Mouse (Mus musculus): ENCODE data around the gene Arsb. TPM values are rescaled to one million over a fixed set of nuclear protein-coding genes. Genes with fewer than 3 reads are reported as not detected.

Arsb gene
- polyA plus RNA-seq, 1 experiment from 2014 or later: 23.3 TPM

- Histone ChIP-seq H3K36me3 (ENCODE audit: control insufficient read depth, insufficient read depth, low read length) (no peaks in the 10 kb centered on the region), H3K27me3 (replicated peaks; ENCODE audit: control insufficient read depth, insufficient read depth, low read length) (no peaks in the 10 kb centered on the region), H3K9me3 (ENCODE audit: control insufficient read depth, low read length) (no peaks in the 10 kb centered on the region), H3K4me2 (ENCODE audit: low read depth, low read length) (peak overlapping the region; percentile 36; the same call in 1 of the 2 replicates), H3K4me1 (ENCODE audit: control insufficient read depth, insufficient read depth, low read length) (peaks cover 41% of the 10 kb centered on the region), H3K27ac (replicated peaks; ENCODE audit: low read depth, low read length) (peak overlapping the region; percentile 92), H3K9ac (ENCODE audit: low read depth, low read length) (no peak overlapping the region), H3K4me3 (ENCODE audit: low read depth, low read length) (no peak overlapping the region)
- 38% methylated on average over 2 of the region's 2 CpGs for WGBS
- no peak for DNase-seq (ENCODE audit: low spot score)
- no peak for ATAC-seq (ENCODE audit: low read depth)
Observed at GRCm38 (mm10) chr13:93840146-93840545, 68.7 kb downstream of the Arsb start.

DNA sequence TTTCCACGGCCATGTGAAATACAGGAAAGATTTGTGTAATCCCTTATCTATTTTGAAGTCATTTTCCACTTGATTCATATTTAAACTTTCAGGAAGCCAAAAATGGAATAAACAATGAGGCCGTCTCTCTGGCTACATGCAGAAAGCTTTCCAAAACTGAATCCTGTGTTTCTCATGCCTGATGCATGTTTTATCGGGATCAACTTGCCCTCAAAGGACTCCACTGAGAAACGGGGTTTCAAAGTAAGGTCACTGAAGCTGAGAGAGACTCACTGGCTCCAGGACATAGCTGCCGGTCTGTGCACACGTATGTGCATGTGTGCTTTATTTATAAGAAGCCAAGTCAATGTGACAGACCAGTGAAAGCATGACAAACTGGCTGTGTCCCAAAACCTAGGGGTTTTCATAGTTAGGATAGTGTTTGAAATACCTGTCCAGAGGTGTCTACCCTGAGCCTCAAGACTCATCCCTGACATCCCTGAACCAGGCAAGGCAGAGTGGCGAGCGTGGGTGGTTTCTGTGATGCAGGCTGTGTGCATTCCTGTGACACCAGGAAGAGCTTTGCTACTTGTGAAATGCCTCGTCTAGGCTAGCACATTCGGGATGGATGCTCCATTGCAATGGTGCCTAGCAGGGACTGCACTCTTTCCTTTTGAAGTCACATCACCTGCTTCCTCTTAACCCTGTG is 75.5 kb downstream of the Arsb start:
- ATAC-seq (ENCODE audit: low read depth) (no peak), DNase-seq (ENCODE audit: low spot score) (no peak)
- H3K9ac ChIP-seq (ENCODE audit: low read depth, low read length): no peak overlapping the region

DNA sequence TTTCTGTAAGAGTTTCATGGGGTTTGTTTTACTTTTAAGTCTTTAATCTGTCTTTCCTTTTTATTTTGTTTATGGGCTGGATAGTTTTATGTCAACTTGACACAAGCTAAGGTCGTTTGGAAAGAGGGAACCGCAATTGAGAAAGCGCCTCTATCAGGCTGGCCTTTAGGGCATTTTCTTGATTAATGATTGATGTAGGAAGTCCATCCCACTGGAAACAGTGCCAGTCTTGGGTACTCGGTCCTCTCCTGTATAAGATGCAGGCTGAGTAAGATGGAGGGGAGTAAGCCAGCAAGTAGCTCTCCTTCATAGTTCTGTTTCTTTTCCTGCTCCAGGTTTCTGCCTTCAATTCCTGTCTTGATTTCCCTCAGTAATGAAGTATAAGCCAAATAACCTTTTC is 76.2 kb downstream of the Arsb start:
- Histone ChIP-seq H3K27ac (replicated peaks; ENCODE audit: low read depth, low read length) (no peak overlapping the region), H3K9me3 (ENCODE audit: control insufficient read depth, low read length) (no peaks in the 10 kb centered on the region), H3K4me3 (ENCODE audit: low read depth, low read length) (no peak overlapping the region), H3K4me2 (ENCODE audit: low read depth, low read length) (no peak overlapping the region), H3K36me3 (ENCODE audit: control insufficient read depth, insufficient read depth, low read length) (no peaks in the 10 kb centered on the region), H3K9ac (ENCODE audit: low read depth, low read length) (no peak overlapping the region), H3K4me1 (ENCODE audit: control insufficient read depth, insufficient read depth, low read length) (peaks cover 21% of the 10 kb centered on the region), H3K27me3 (replicated peaks; ENCODE audit: control insufficient read depth, insufficient read depth, low read length) (no peaks in the 10 kb centered on the region)
- DNase-seq (ENCODE audit: low spot score): no peak
- 63% methylated on average over 4 of the region's 4 CpGs for WGBS
- no peak for ATAC-seq (ENCODE audit: low read depth)

More for the DNA sequence above, 75.5 kb downstream of the Arsb start:
- H3K27ac ChIP-seq (replicated peaks; ENCODE audit: low read depth, low read length): no peak overlapping the region
- H3K36me3 ChIP-seq (ENCODE audit: control insufficient read depth, insufficient read depth, low read length): no peaks in the 10 kb centered on the region
- 61% methylated on average over 10 of the region's 10 CpGs for WGBS
- H3K4me1 ChIP-seq (ENCODE audit: control insufficient read depth, insufficient read depth, low read length): peaks cover 15% of the 10 kb centered on the region
- H3K9me3 ChIP-seq (ENCODE audit: control insufficient read depth, low read length): no peaks in the 10 kb centered on the region
- H3K27me3 ChIP-seq (replicated peaks; ENCODE audit: control insufficient read depth, insufficient read depth, low read length): no peaks in the 10 kb centered on the region
- no peak overlapping the region for H3K4me3 ChIP-seq (ENCODE audit: low read depth, low read length)
- H3K4me2 ChIP-seq (ENCODE audit: low read depth, low read length): no peak overlapping the region

DNA sequence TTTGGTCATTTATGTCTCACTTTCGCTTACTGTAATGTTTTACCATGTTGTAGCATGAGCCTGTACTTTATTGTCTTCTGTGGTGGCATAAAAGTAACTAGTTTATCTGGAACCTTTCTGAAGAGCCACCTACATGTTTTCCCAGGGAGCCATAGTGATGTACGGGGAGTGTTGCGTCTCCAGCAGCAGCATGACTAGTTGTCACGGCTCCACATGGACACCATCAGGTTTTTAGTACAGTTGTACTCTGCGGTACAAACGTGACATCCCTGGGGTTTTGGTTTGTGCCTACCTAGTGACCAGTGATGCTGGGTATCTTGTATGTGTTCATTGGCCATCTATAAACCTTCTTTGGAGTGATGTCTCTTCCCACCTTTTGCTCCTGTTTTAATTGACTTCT is 77.2 kb downstream of the Arsb start:
- Histone ChIP-seq H3K9ac (ENCODE audit: low read depth, low read length) (no peak overlapping the region), H3K4me1 (ENCODE audit: control insufficient read depth, insufficient read depth, low read length) (peaks cover 25% of the 10 kb centered on the region), H3K9me3 (ENCODE audit: control insufficient read depth, low read length) (no peaks in the 10 kb centered on the region), H3K4me2 (ENCODE audit: low read depth, low read length) (no peak overlapping the region), H3K4me3 (ENCODE audit: low read depth, low read length) (no peak overlapping the region), H3K27me3 (replicated peaks; ENCODE audit: control insufficient read depth, insufficient read depth, low read length) (no peaks in the 10 kb centered on the region), H3K36me3 (ENCODE audit: control insufficient read depth, insufficient read depth, low read length) (no peaks in the 10 kb centered on the region), H3K27ac (replicated peaks; ENCODE audit: low read depth, low read length) (no peak overlapping the region)
- ATAC-seq (ENCODE audit: low read depth): no peak
- DNase-seq (ENCODE audit: low spot score): no peak
- 85% methylated on average over 6 of the region's 6 CpGs for WGBS

GRCm38 (mm10) chr13:93849751-93850355 is 78.4 kb downstream of the Arsb start:
- H3K27me3 ChIP-seq (replicated peaks; ENCODE audit: control insufficient read depth, insufficient read depth, low read length): no peaks in the 10 kb centered on the region
- WGBS: 79% methylated on average over 5 of the region's 5 CpGs
- no peaks in the 10 kb centered on the region for H3K9me3 ChIP-seq (ENCODE audit: control insufficient read depth, low read length)
- no peak overlapping the region for H3K4me3 ChIP-seq (ENCODE audit: low read depth, low read length)
- H3K4me1 ChIP-seq (ENCODE audit: control insufficient read depth, insufficient read depth, low read length): peaks cover 25% of the 10 kb centered on the region
- H3K27ac ChIP-seq (replicated peaks; ENCODE audit: low read depth, low read length): no peak overlapping the region
- no peaks in the 10 kb centered on the region for H3K36me3 ChIP-seq (ENCODE audit: control insufficient read depth, insufficient read depth, low read length)
- H3K4me2 ChIP-seq (ENCODE audit: low read depth, low read length): no peak overlapping the region
- ATAC-seq (ENCODE audit: low read depth) (no peak), DNase-seq (ENCODE audit: low spot score) (no peak)
- no peak overlapping the region for H3K9ac ChIP-seq (ENCODE audit: low read depth, low read length)

GRCm38 (mm10) chr13:93850674-93851073 is 79.2 kb downstream of the Arsb start:
- no peak for ATAC-seq (ENCODE audit: low read depth)

GRCm38 (mm10) chr13:93852419-93853138 is 81.1 kb downstream of the Arsb start:
- WGBS: 44% methylated on average over 14 of the region's 14 CpGs
- H3K27ac ChIP-seq (replicated peaks; ENCODE audit: low read depth, low read length): 0 out of 2 replicates have a peak overlapping the region, but pooled peaks have one; percentile 35
- peaks cover 31% of the 10 kb centered on the region for H3K4me1 ChIP-seq (ENCODE audit: control insufficient read depth, insufficient read depth, low read length)
- H3K36me3 ChIP-seq (ENCODE audit: control insufficient read depth, insufficient read depth, low read length): no peaks in the 10 kb centered on the region
- H3K9ac ChIP-seq (ENCODE audit: low read depth, low read length): no peak overlapping the region
- ATAC-seq (ENCODE audit: low read depth) (peak; percentile 80), DNase-seq (ENCODE audit: low spot score) (peak; percentile 91)
- H3K9me3 ChIP-seq (ENCODE audit: control insufficient read depth, low read length): no peaks in the 10 kb centered on the region
- H3K4me2 ChIP-seq (ENCODE audit: low read depth, low read length): no peak overlapping the region
- no peak overlapping the region for H3K4me3 ChIP-seq (ENCODE audit: low read depth, low read length)
- no peaks in the 10 kb centered on the region for H3K27me3 ChIP-seq (replicated peaks; ENCODE audit: control insufficient read depth, insufficient read depth, low read length)

More at GRCm38 (mm10) chr13:93850674-93851073, 79.2 kb downstream of the Arsb start:
- Histone ChIP-seq H3K36me3 (ENCODE audit: control insufficient read depth, insufficient read depth, low read length) (no peaks in the 10 kb centered on the region), H3K27ac (replicated peaks; ENCODE audit: low read depth, low read length) (0 out of 2 replicates have a peak overlapping the region, but pooled peaks have one; percentile 3), H3K9me3 (ENCODE audit: control insufficient read depth, low read length) (no peaks in the 10 kb centered on the region), H3K4me2 (ENCODE audit: low read depth, low read length) (no peak overlapping the region), H3K9ac (ENCODE audit: low read depth, low read length) (no peak overlapping the region), H3K27me3 (replicated peaks; ENCODE audit: control insufficient read depth, insufficient read depth, low read length) (no peaks in the 10 kb centered on the region), H3K4me1 (ENCODE audit: control insufficient read depth, insufficient read depth, low read length) (peaks cover 25% of the 10 kb centered on the region), H3K4me3 (ENCODE audit: low read depth, low read length) (no peak overlapping the region)
- WGBS: 56% methylated on average over 4 of the region's 4 CpGs
- DNase-seq (ENCODE audit: low spot score): no peak

DNA sequence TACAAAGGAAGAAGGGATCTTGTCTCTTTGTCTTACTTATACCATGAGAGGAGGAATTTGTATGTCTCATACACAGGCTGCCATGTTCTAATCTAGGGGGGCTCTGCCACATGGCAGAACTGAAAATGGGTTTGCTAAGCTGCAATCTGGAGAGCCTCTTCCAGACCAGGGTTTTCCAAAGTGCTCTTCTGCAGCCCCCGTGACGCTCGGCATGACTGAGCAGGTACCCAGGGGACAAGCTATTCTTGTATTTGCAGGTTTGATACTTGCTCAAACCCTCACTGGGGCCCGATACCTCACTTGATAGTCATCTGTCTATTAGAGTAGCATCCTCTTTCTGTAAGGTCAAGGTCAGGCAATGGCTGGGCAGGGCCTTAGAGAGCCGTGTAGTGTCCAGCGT is 82.3 kb downstream of the Arsb start:
- WGBS: 90% methylated on average over 6 of the region's 6 CpGs
- no peaks in the 10 kb centered on the region for H3K36me3 ChIP-seq (ENCODE audit: control insufficient read depth, insufficient read depth, low read length)

More for the DNA sequence above, 82.3 kb downstream of the Arsb start:
- Histone ChIP-seq H3K4me1 (ENCODE audit: control insufficient read depth, insufficient read depth, low read length) (peaks cover 31% of the 10 kb centered on the region), H3K9ac (ENCODE audit: low read depth, low read length) (no peak overlapping the region), H3K27ac (replicated peaks; ENCODE audit: low read depth, low read length) (no peak overlapping the region), H3K27me3 (replicated peaks; ENCODE audit: control insufficient read depth, insufficient read depth, low read length) (no peaks in the 10 kb centered on the region), H3K4me3 (ENCODE audit: low read depth, low read length) (no peak overlapping the region), H3K4me2 (ENCODE audit: low read depth, low read length) (no peak overlapping the region), H3K9me3 (ENCODE audit: control insufficient read depth, low read length) (no peaks in the 10 kb centered on the region)
- ATAC-seq (ENCODE audit: low read depth) (no peak), DNase-seq (ENCODE audit: low spot score) (no peak)

Data from embryonic facial prominence, embryonic 14.5 days (tissue).